Mouse (Mus musculus): ENCODE results near the gene Gria3.

- TF ChIP-seq CTCF (IDR thresholded peaks at IDR 0.05; ENCODE audit: borderline replicate concordance, insufficient read depth, low read depth, low read length) (no peak), POLR2A (IDR thresholded peaks at IDR 0.05; ENCODE audit: borderline replicate concordance, insufficient read depth, low read length) (no peak)
Measured at GRCm38 (mm10) chrX:41573079-41573478, 172.4 kb downstream of the Gria3 start.

Data from cerebellum, adult 2 months (tissue).